Mouse (Mus musculus) heart, postnatal 4 days (tissue): ENCODE measurements around the gene Ppil2. TPM values are rescaled to one million over a fixed set of nuclear protein-coding genes. Genes with fewer than 3 reads are reported as not detected.

Source experiments
- DNase-seq: peaks from one replicate; pipeline ENCODE4 v3.0.0; 2021
- total RNA-seq, 2 experiments: library from RNA; stranded (reverse); gene quantifications; 2 replicates each; pipeline ENCODE4 v1.2.3; 2021

Ppil2 gene
- total RNA-seq: 10 to 100 TPM; 49.0 to 52.5 TPM

DNA sequence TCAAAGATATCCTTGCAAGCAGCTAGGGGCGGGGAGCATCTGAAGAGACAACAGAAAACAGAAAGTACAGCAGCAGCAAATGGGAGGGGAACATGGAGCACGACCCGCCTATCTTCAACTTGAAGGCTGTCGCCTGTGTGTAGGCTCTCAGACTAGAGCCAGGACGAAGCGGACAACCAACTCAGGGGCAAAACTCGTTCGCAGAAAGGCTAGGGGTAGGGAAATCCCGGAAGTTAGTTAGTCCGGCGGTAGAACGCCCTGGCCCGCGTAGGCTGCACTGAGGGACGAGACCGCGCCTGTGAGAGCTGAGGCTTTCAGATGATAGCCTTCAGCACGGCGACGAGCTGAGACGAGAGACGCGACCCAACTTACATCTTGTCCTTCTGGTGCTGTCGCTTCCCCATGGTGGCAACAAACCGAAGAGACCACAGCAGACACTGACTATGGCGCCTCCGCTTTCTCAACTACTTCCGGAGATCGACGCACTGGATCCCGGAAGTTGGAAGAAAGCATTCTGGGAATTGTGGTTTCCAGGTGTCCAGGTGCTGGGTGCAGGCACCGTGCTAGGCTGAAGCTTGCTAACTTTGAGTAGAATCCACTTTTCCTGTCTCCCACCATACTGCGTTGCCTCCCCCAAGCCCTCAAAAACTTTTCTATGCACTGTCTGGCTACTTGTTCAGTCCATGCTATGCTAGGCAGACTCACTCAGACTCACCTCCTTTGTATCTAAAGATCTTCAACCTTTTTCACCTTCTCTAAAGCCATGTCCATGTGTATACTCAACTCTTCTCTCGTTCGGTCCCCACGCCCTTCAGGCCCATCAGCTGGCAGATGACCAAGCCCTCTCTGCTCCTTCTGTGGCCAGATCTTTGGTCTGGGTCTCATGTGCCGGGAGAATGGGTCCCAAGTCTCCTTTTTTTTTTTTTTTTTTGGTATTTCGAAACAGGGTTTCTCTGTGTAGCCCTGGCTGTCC lies at the start of gene Ppil2:
Gene Ppil2, minus strand, starts transcription at position 487 of the 973 bp plus-strand sequence.
- peak; percentile 63 for DNase-seq

- DNase-seq: no peak
These were observed 43.3 kb upstream of the Ppil2 start for GRCm38 (mm10) chr16:17154346-17154745.

- DNase-seq: no peak
These were observed 40.8 kb upstream of the Ppil2 start for GRCm38 (mm10) chr16:17151874-17152273.

GRCm38 (mm10) chr16:17150520-17151258 lies 39.6 kb upstream of the Ppil2 start:
- no peak for DNase-seq

DNA sequence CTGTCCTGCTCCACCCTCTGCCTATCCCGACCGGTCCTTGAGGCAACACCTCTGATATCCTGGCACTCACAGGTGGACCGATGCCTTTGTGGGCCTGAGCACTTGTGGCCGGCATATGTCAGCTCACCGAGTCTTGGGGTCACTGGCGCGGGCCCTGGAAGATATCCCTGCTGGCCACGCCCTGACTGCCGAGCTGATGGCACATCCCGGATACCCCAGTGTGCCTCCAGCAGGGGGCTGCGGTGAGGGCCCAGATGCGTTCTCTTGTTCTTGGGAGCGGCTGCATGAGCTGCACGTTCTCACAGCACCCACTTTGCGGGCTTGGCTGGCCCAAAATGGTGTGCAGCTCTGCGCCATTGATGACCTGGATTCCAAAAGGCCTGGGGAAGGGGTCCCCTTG lies 37.0 kb upstream of the Ppil2 start:
- peak; percentile 37 for DNase-seq

DNA sequence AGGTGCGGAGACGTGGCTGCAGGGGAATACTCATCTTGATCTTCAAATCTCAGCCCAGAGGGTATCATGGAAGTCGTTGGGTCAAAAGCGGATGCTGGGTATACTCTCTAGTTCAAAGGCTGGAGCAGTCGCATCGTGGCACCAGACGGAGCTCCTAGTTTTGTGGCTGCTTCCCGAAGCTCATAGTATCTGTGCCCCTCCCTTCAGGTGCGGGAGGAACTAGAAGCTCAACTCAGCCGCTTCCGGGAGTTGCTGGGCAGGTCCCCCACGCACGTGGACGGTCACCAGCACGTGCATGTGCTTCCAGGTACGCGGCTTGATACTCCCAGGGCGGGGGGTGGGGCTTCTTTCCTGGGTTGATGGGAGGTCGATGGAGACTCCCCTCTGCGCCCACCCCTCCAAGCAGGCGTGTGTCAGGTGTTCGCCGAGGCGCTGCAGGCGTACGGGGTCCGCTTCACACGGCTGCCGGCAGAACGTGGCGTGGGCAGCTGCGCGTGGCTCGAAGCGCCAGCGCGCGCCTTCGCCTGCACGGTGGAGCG lies 36.4 kb upstream of the Ppil2 start:
- DNase-seq: no peak

GRCm38 (mm10) chr16:17146772-17147235 lies 35.7 kb upstream of the Ppil2 start, which contains the start of gene Ccdc116:
Gene Ccdc116, minus strand, starts transcription at chr16:17147229.
- peak; percentile 86 for DNase-seq

DNA sequence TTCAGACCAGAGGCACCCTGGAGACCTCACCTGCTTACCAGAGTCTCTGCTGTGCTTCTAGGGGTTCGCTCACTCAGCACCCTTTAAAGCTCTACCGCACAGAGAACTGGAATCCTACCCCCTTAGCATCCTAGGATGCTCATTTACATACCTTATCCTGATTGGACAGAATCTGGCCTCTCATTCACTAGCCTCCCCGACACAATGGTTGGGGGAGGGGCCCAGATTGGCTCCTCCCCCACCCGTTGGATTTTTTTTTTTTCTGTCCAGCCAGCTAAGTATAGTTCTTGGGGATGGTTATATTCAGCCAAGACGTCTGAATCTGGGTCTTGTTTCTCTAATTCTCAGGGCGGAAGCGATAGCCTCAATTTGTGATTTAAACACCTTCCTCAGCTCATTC lies 33.3 kb upstream of the Ppil2 start, which contains the start of gene Ydjc:
Gene Ydjc, plus strand, starts transcription at position 283 of the 400 bp plus-strand sequence.
- DNase-seq: no peak

- no peak for DNase-seq
These were observed 26.3 kb upstream of the Ppil2 start for GRCm38 (mm10) chr16:17137355-17137754.

GRCm38 (mm10) chr16:17132906-17133200 lies 21.8 kb upstream of the Ppil2 start:
- DNase-seq: no peak

GRCm38 (mm10) chr16:17132089-17132905 lies 21.2 kb upstream of the Ppil2 start, which contains the start of gene Sdf2l1:
Gene Sdf2l1, minus strand, starts transcription at chr16:17132383.
- peak; percentile 97 for DNase-seq

- DNase-seq: no peak
These were observed 20.4 kb upstream of the Ppil2 start for GRCm38 (mm10) chr16:17131191-17132088.

GRCm38 (mm10) chr16:17127292-17127691 lies 16.2 kb upstream of the Ppil2 start:
- DNase-seq: peak; percentile 62

DNA sequence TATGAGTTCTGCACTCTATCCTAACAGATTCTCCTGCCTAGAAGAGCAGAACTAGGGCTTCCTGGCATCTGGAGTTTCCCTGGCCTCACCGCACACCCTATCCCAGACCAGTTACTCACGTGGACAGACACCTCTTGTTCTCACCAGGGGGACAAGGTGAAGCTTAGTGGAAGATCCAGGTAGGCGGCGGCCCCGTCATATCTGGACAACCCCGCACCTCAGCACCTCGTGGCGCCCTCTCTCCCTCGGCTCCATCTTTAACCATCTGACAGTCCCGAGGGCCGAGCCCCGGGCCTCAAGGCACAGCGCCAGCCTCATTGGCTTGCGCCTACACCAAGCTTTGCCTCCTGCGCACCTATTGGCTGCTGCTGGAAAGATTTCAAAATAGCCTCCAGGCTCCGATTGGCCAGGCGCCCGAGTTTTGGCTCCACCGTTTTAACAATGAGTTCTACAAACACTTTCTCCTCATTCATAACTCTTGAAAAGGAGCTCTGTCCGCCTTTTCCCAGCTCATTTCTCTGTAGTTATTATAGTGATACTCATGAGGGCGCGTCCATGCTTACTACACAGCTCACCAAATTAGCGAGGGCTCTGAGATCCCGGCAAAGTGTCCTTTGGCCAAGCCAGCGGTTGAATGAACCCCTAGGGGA lies 13.9 kb upstream of the Ppil2 start, which contains the start of gene 2610318N02Rik:
Gene 2610318N02Rik, minus strand, starts transcription at position 297 of the 650 bp plus-strand sequence.
- DNase-seq: peak; percentile 79

- DNase-seq: no peak
These were observed 13.2 kb upstream of the Ppil2 start for GRCm38 (mm10) chr16:17124119-17124870.

- no peak for DNase-seq
These were observed 10.5 kb upstream of the Ppil2 start for GRCm38 (mm10) chr16:17121569-17121968.

- no peak for DNase-seq
These were observed 6.3 kb upstream of the Ppil2 start for GRCm38 (mm10) chr16:17117309-17117799.

GRCm38 (mm10) chr16:17104600-17104999 lies 6.5 kb downstream of the Ppil2 start:
- no peak for DNase-seq

GRCm38 (mm10) chr16:17102630-17103220 lies 8.3 kb downstream of the Ppil2 start:
- peak; percentile 20 for DNase-seq
